Mouse (Mus musculus) lung, embryonic 14.5 days (tissue): ENCODE measurements at regions not wholly inside any gene's neighbourhood (a gene's known extent, or its start where the extent isn't known, plus 50 kb on each side); places are given as distances from the start of the nearest gene placed in this dataset.

Experiments used
- ATAC-seq: fragments of 200-750 bp; cut with Nextera tagmentation; 2 replicates; pipeline ENCODE4 v1.8.0; 2017; ENCODE audit warnings: mild to moderate bottlenecking, moderate TSS enrichment, moderate library complexity; ENCODE audit not compliant: insufficient read depth
- DNase-seq: peaks from one replicate; pipeline ENCODE4 v3.0.0-alpha.2; 2015
- H3K27ac ChIP-seq: fragments of 300-500 bp; sonication (generic); 2 replicates; pipeline ENCODE4 v1.5.1; 2014; ENCODE audit warnings: low read depth, mild to moderate bottlenecking, moderate library complexity
- H3K27me3 ChIP-seq: fragments of 300-500 bp; sonication (generic); 2 replicates; pipeline ENCODE4 v1.6.1; 2014; ENCODE audit warnings: low read length, control low read depth; ENCODE audit not compliant: insufficient read depth
- H3K36me3 ChIP-seq: fragments of 300-500 bp; sonication (generic); 2 replicates; pipeline ENCODE4 v1.6.1; 2014; ENCODE audit warnings: control low read depth; ENCODE audit not compliant: insufficient read depth
- H3K4me1 ChIP-seq: fragments of 300-500 bp; sonication (generic); 2 replicates; pipeline ENCODE4 v1.6.1; 2014; ENCODE audit warnings: antibody characterized with exemption, control low read depth; ENCODE audit not compliant: insufficient read depth
- H3K4me2 ChIP-seq: fragments of 300-500 bp; sonication (generic); 2 replicates; pipeline ENCODE4 v1.6.1; 2014; ENCODE audit warnings: mild to moderate bottlenecking
- H3K4me3 ChIP-seq: fragments of 300-500 bp; sonication (generic); 2 replicates; pipeline ENCODE4 v1.5.1; 2014; ENCODE audit warnings: low read depth, low read length
- H3K9ac ChIP-seq: fragments of 300-500 bp; sonication (generic); 2 replicates; pipeline ENCODE4 v1.6.1; 2014
- H3K9me3 ChIP-seq: fragments of 300-500 bp; sonication (generic); 2 replicates; pipeline ENCODE4 v1.6.1; 2016; ENCODE audit warnings: low read depth, low read length, control low read depth
- CTCF ChIP-seq: IDR thresholded peaks from 2 replicates; pipeline ENCODE4 v1.5.1; 2016; ENCODE audit warnings: antibody characterized with exemption, low read depth
- WGBS: fragments of 180-500 bp; shearing (Covaris S2); extraction: QIAGEN DNeasy Blood & Tissue Kit; methylation state at CpG from one replicate; pipeline ENCODE4 v1.1.7; 2014; 5-methylcytosine and 5-hydroxymethylcytosine counted together

GRCm38 (mm10) chr9:122556051-122556450 lies 191.1 kb upstream of the Topaz1 start:
- H3K27ac ChIP-seq: no peak overlapping the region
- H3K27me3 ChIP-seq: no peaks in the 10 kb centered on the region
- DNase-seq: no peak
- H3K4me3 ChIP-seq: no peak overlapping the region
- no peaks in the 10 kb centered on the region for H3K9me3 ChIP-seq
- H3K4me2 ChIP-seq: no peak overlapping the region
- no peak overlapping the region for H3K9ac ChIP-seq
- TF ChIP-seq CTCF: no peak
- no peak for ATAC-seq
- no peaks in the 10 kb centered on the region for H3K36me3 ChIP-seq
- WGBS: 84% methylated on average over 9 of the region's 9 CpGs
- H3K4me1 ChIP-seq: no peaks in the 10 kb centered on the region

- no peak for ATAC-seq
- Histone ChIP-seq H3K4me2 (no peak overlapping the region), H3K27ac (no peak overlapping the region), H3K4me3 (no peak overlapping the region), H3K27me3 (peaks cover 49% of the 10 kb centered on the region), H3K9me3 (no peaks in the 10 kb centered on the region), H3K9ac (no peak overlapping the region), H3K4me1 (no peaks in the 10 kb centered on the region), H3K36me3 (no peaks in the 10 kb centered on the region)
- 64% methylated on average over 3 of the region's 3 CpGs for WGBS
- DNase-seq: no peak
- TF ChIP-seq CTCF: no peak
These were observed 181.1 kb upstream of the Topaz1 start for GRCm38 (mm10) chr9:122566060-122566459.

- peak; percentile 54 for ATAC-seq
These were observed 178.3 kb upstream of the Topaz1 start for GRCm38 (mm10) chr9:122568691-122569441.

DNA sequence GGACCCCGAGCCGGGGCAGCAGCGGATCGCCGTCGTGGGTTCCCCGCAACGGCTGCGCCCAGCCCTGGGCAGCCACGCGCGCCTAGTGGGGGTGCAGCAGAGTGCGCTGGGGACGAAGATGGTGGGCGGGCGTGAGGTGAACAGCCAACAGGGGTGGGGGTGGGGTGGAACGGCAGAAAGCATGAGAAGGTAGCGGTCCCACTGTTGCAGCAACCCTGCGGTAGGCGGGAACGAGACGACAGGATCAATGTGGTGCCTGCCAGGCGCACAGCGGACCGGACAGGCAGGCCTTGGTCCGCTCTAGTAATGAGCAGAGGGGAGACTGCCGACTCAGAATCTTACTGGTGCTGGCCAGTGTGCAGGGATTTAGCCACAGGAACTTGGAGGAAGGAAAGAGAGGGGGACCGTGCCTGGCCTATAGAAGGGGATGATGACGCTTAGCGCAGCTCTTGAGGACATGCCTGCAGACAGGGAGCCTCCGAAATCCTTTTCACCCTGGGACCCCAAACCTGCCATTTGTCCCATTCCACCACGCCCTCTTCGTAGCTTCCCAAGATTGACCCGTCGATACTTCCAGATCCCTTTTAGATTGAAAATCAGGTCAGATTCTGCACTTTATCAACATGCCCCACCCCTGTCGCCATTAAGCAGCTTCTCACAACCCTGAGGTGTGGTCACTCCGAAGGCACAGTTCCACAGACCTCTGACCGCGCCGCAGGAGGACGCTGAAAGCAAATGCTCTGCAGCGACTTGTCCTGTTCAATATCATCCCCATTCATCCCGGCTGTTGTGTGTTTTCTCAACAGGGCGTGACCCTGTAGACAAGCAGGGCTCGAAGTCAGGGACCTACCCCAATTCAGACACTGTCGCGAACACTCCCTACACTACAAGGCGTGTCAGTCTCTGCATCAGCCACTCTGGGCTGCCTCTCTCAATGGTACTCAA lies 177.4 kb upstream of the Topaz1 start:
- WGBS: under 1% methylated on average over 48 of the region's 48 CpGs
- peak; percentile 15 for DNase-seq
- TF ChIP-seq CTCF: no peak

More at GRCm38 (mm10) chr9:122568691-122569441, 178.3 kb upstream of the Topaz1 start:
- peak overlapping the region; percentile 32 for H3K4me3 ChIP-seq
- no peak overlapping the region; the same call in 1 of the 2 replicates for H3K9ac ChIP-seq
- no peak for TF ChIP-seq CTCF
- WGBS: under 1% methylated on average over 65 of the region's 68 CpGs
- no peak overlapping the region for H3K27ac ChIP-seq
- peaks cover 76% of the 10 kb centered on the region for H3K27me3 ChIP-seq
- H3K4me2 ChIP-seq: peak overlapping the region; percentile 61
- H3K4me1 ChIP-seq: 0 out of 2 replicates have a peak, but pooled peaks cover 3% of the 10 kb centered on the region
- peak; percentile 54 for DNase-seq
- H3K36me3 ChIP-seq: no peaks in the 10 kb centered on the region
- H3K9me3 ChIP-seq: no peaks in the 10 kb centered on the region

GRCm38 (mm10) chr9:122571001-122571400 lies 176.1 kb upstream of the Topaz1 start:
- peaks cover 83% of the 10 kb centered on the region for H3K27me3 ChIP-seq
- 5% methylated on average over 10 of the region's 10 CpGs for WGBS

More for the DNA sequence above, 177.4 kb upstream of the Topaz1 start:
- peak; percentile 4; the same call in 1 of the 2 replicates for ATAC-seq
- no peak overlapping the region for H3K9ac ChIP-seq
- H3K9me3 ChIP-seq: no peaks in the 10 kb centered on the region
- H3K36me3 ChIP-seq: no peaks in the 10 kb centered on the region
- peak overlapping the region; percentile 61 for H3K4me2 ChIP-seq
- H3K27ac ChIP-seq: no peak overlapping the region
- H3K4me3 ChIP-seq: peak overlapping the region; percentile 32
- H3K27me3 ChIP-seq: peaks cover 83% of the 10 kb centered on the region
- 0 out of 2 replicates have a peak, but pooled peaks cover 3% of the 10 kb centered on the region for H3K4me1 ChIP-seq

GRCm38 (mm10) chr9:122571402-122572059 lies 175.6 kb upstream of the Topaz1 start:
- DNase-seq: peak; percentile 17
- Histone ChIP-seq H3K4me3 (peak overlapping the region; percentile 49), H3K4me1 (0 out of 2 replicates have a peak, but pooled peaks cover 3% of the 10 kb centered on the region), H3K27ac (no peak overlapping the region), H3K27me3 (peaks cover 80% of the 10 kb centered on the region), H3K9me3 (no peaks in the 10 kb centered on the region), H3K36me3 (no peaks in the 10 kb centered on the region), H3K4me2 (peak overlapping the region; percentile 92), H3K9ac (no peak overlapping the region)
- ATAC-seq: peak; percentile 32; the same call in 1 of the 2 replicates
- no peak for TF ChIP-seq CTCF
- under 1% methylated on average over 37 of the region's 37 CpGs for WGBS

More at GRCm38 (mm10) chr9:122571001-122571400, 176.1 kb upstream of the Topaz1 start:
- no peak for TF ChIP-seq CTCF
- 0 out of 2 replicates have a peak overlapping the region, but pooled peaks have one; percentile 49 for H3K4me3 ChIP-seq
- H3K9ac ChIP-seq: no peak overlapping the region
- DNase-seq (no peak), ATAC-seq (no peak)
- H3K27ac ChIP-seq: no peak overlapping the region
- no peaks in the 10 kb centered on the region for H3K9me3 ChIP-seq
- no peak overlapping the region for H3K4me2 ChIP-seq
- no peaks in the 10 kb centered on the region for H3K36me3 ChIP-seq
- 0 out of 2 replicates have a peak, but pooled peaks cover 3% of the 10 kb centered on the region for H3K4me1 ChIP-seq
